13 mouse cellular contexts compared by ENCODE assay signal in genomic region chr16:28345323-28345722, GRCm38 (mm10).
A peak's percentile ranks its signal among the peaks of the same experiment; 100 is the strongest.
DNase-seq lines count a peak whose midpoint lies in the region; ATAC-seq and TF ChIP-seq lines count a peak whose summit lies in the region.
"Had no signal": no experiment of that assay in that cellular context is flagged by ENCODE, and none has a peak within 500 bp of the region (broad histone marks: within the 10 kb centered on the region; RNA-seq: fewer than 3 reads in every experiment).

No protein-coding gene starts in this region.

- no peaks in the 10 kb centered on the region for H3K36me3 ChIP-seq in limb, embryonic 14.5 days (ENCODE audit: control insufficient read depth, insufficient read depth, low read length)
- H3K36me3 ChIP-seq: liver, embryonic 15.5 days; midbrain, embryonic 12.5 days had no signal

- no peak overlapping the region for H3K9ac ChIP-seq in limb, embryonic 14.5 days (ENCODE audit: low read depth, low read length, severe bottlenecking)
- H3K9ac ChIP-seq: liver, embryonic 15.5 days; midbrain, embryonic 12.5 days had no signal

- no peak for ATAC-seq in limb, embryonic 14.5 days (ENCODE audit: low FRiP score, low read depth)

- no peak overlapping the region for H3K4me3 ChIP-seq in limb, embryonic 14.5 days (replicated peaks; ENCODE audit: low read length)
- H3K4me3 ChIP-seq: liver, embryonic 15.5 days; midbrain, embryonic 12.5 days had no signal

- 44% methylated on average over 6 of the region's 6 CpGs for WGBS in limb, embryonic 14.5 days

- peak; percentile 40 for DNase-seq in embryo, embryonic 10 days (ENCODE audit: low spot score)
- DNase-seq in embryo, embryonic 9.5 days (ENCODE audit: extremely low spot score): no peak
- DNase-seq in layer of hippocampus, adult 11-12 months (ENCODE audit: low spot score): peak; percentile 18
- no peak for DNase-seq in layer of hippocampus, postnatal 10 days (ENCODE audit: low spot score in 2 of 2)
- DNase-seq in brain, embryonic 18.5 days (ENCODE audit: low read depth, low spot score): peak; percentile 37
- peak; percentile 12 for DNase-seq in limb, embryonic 14.5 days (ENCODE audit: low spot score)
- no peak for DNase-seq in spleen, adult 12 weeks (ENCODE audit: low spot score)
- no peak for DNase-seq in heart, adult 18-20 months
- DNase-seq: adrenal gland, postnatal 36 days; gastrocnemius, postnatal 14 days; heart, postnatal 36 days had no signal

- no peaks in the 10 kb centered on the region for H3K27me3 ChIP-seq in limb, embryonic 14.5 days (ENCODE audit: control insufficient read depth, insufficient read depth, low read length)
- H3K27me3 ChIP-seq: liver, embryonic 15.5 days; midbrain, embryonic 12.5 days had no signal

- no peak for TF ChIP-seq POLR2A in limb, embryonic 14.5 days (IDR thresholded peaks at IDR 0.05; ENCODE audit: borderline replicate concordance, extremely low read depth, insufficient read depth, insufficient read length)

- H3K4me2 ChIP-seq in limb, embryonic 14.5 days (replicated peaks; ENCODE audit: low read depth, low read length, severe bottlenecking): no peak overlapping the region
- H3K4me2 ChIP-seq: liver, embryonic 15.5 days; midbrain, embryonic 12.5 days had no signal

- H3K4me1 ChIP-seq in limb, embryonic 14.5 days (ENCODE audit: control insufficient read depth, insufficient read depth, low read length): no peaks in the 10 kb centered on the region
- H3K4me1 ChIP-seq: liver, embryonic 15.5 days; midbrain, embryonic 12.5 days had no signal

- no peak overlapping the region for H3K27ac ChIP-seq in limb, embryonic 14.5 days (replicated peaks; ENCODE audit: low read depth, low read length)
- H3K27ac ChIP-seq: liver, embryonic 15.5 days; midbrain, embryonic 12.5 days had no signal

- no peaks in the 10 kb centered on the region for H3K9me3 ChIP-seq in limb, embryonic 14.5 days (ENCODE audit: control insufficient read depth, low read length)
- H3K9me3 ChIP-seq: liver, embryonic 15.5 days; midbrain, embryonic 12.5 days had no signal

Comparison
In these comparisons a context has a peak if more than half of its experiments do, and no peak if none do; other contexts are left out.
1. DNase-seq: peak in embryo, embryonic 10 days (single experiment), layer of hippocampus, adult 11-12 months (single experiment), brain, embryonic 18.5 days (single experiment) and limb, embryonic 14.5 days (single experiment); none in embryo, embryonic 9.5 days (single experiment), layer of hippocampus, postnatal 10 days (0 of 2), spleen, adult 12 weeks (single experiment) and heart, adult 18-20 months (0 of 2).